Mouse (Mus musculus): ENCODE data around the gene Tsga10. TPM values are rescaled to one million over a fixed set of nuclear protein-coding genes. Genes with fewer than 3 reads are reported as not detected.

Tsga10 gene
- polyA plus RNA-seq, 1 experiment from 2014 or later, result 4.0 TPM

GRCm38 (mm10) chr1:37799505-37799904 is 66.7 kb downstream of the Tsga10 start:
- WGBS, result 61% methylated on average over 3 of the region's 3 CpGs
- Histone ChIP-seq H3K36me3 (ENCODE audit: control insufficient read depth, insufficient read depth, low read length) (no peaks in the 10 kb centered on the region), H3K4me2 (ENCODE audit: low read depth, low read length) (no peak overlapping the region), H3K27ac (ENCODE audit: low read length) (no peak overlapping the region), H3K9ac (ENCODE audit: low read depth, low read length) (no peak overlapping the region), H3K4me1 (ENCODE audit: control insufficient read depth, insufficient read depth, low read length) (no peaks in the 10 kb centered on the region), H3K27me3 (replicated peaks; ENCODE audit: control insufficient read depth, insufficient read depth, low read length) (no peaks in the 10 kb centered on the region), H3K9me3 (ENCODE audit: control insufficient read depth, low read length) (no peaks in the 10 kb centered on the region), H3K4me3 (ENCODE audit: low read length) (no peak overlapping the region)
- ATAC-seq, result no peak

GRCm38 (mm10) chr1:37759407-37759806 is 106.8 kb downstream of the Tsga10 start:
- H3K27me3 ChIP-seq (replicated peaks; ENCODE audit: control insufficient read depth, insufficient read depth, low read length), result no peaks in the 10 kb centered on the region
- H3K4me2 ChIP-seq (ENCODE audit: low read depth, low read length), result no peak overlapping the region
- H3K36me3 ChIP-seq (ENCODE audit: control insufficient read depth, insufficient read depth, low read length), result no peaks in the 10 kb centered on the region
- no peak overlapping the region for H3K9ac ChIP-seq (ENCODE audit: low read depth, low read length)
- no peaks in the 10 kb centered on the region for H3K9me3 ChIP-seq (ENCODE audit: control insufficient read depth, low read length)
- no peaks in the 10 kb centered on the region for H3K4me1 ChIP-seq (ENCODE audit: control insufficient read depth, insufficient read depth, low read length)
- no peak for ATAC-seq
- no peak overlapping the region for H3K27ac ChIP-seq (ENCODE audit: low read length)
- no peak overlapping the region for H3K4me3 ChIP-seq (ENCODE audit: low read length)

- H3K9me3 ChIP-seq (ENCODE audit: control insufficient read depth, low read length), result no peaks in the 10 kb centered on the region
- no peak for ATAC-seq
These were observed 121.5 kb downstream of the Tsga10 start for GRCm38 (mm10) chr1:37744650-37745259.

GRCm38 (mm10) chr1:37742602-37743270 is 123.5 kb downstream of the Tsga10 start:
- H3K36me3 ChIP-seq (ENCODE audit: control insufficient read depth, insufficient read depth, low read length), result no peaks in the 10 kb centered on the region
- no peak overlapping the region for H3K27ac ChIP-seq (ENCODE audit: low read length)
- no peak overlapping the region for H3K9ac ChIP-seq (ENCODE audit: low read depth, low read length)
- no peak overlapping the region for H3K4me3 ChIP-seq (ENCODE audit: low read length)
- H3K4me1 ChIP-seq (ENCODE audit: control insufficient read depth, insufficient read depth, low read length), result no peaks in the 10 kb centered on the region
- no peaks in the 10 kb centered on the region for H3K9me3 ChIP-seq (ENCODE audit: control insufficient read depth, low read length)
- 57% methylated on average over 14 of the region's 14 CpGs for WGBS
- no peaks in the 10 kb centered on the region for H3K27me3 ChIP-seq (replicated peaks; ENCODE audit: control insufficient read depth, insufficient read depth, low read length)
- ATAC-seq, result no peak
- no peak overlapping the region for H3K4me2 ChIP-seq (ENCODE audit: low read depth, low read length)

More at GRCm38 (mm10) chr1:37744650-37745259, 121.5 kb downstream of the Tsga10 start:
- no peak overlapping the region for H3K9ac ChIP-seq (ENCODE audit: low read depth, low read length)
- H3K27me3 ChIP-seq (replicated peaks; ENCODE audit: control insufficient read depth, insufficient read depth, low read length), result no peaks in the 10 kb centered on the region
- WGBS, result 80% methylated on average over 9 of the region's 9 CpGs
- no peaks in the 10 kb centered on the region for H3K4me1 ChIP-seq (ENCODE audit: control insufficient read depth, insufficient read depth, low read length)
- no peak overlapping the region for H3K27ac ChIP-seq (ENCODE audit: low read length)
- H3K36me3 ChIP-seq (ENCODE audit: control insufficient read depth, insufficient read depth, low read length), result no peaks in the 10 kb centered on the region
- H3K4me2 ChIP-seq (ENCODE audit: low read depth, low read length), result no peak overlapping the region
- no peak overlapping the region for H3K4me3 ChIP-seq (ENCODE audit: low read length)

- no peak overlapping the region for H3K27ac ChIP-seq (ENCODE audit: low read length)
- no peaks in the 10 kb centered on the region for H3K36me3 ChIP-seq (ENCODE audit: control insufficient read depth, insufficient read depth, low read length)
- H3K4me2 ChIP-seq (ENCODE audit: low read depth, low read length), result no peak overlapping the region
- no peak overlapping the region for H3K9ac ChIP-seq (ENCODE audit: low read depth, low read length)
- H3K4me3 ChIP-seq (ENCODE audit: low read length), result no peak overlapping the region
- no peaks in the 10 kb centered on the region for H3K9me3 ChIP-seq (ENCODE audit: control insufficient read depth, low read length)
- no peaks in the 10 kb centered on the region for H3K27me3 ChIP-seq (replicated peaks; ENCODE audit: control insufficient read depth, insufficient read depth, low read length)
- ATAC-seq, result no peak
- no peaks in the 10 kb centered on the region for H3K4me1 ChIP-seq (ENCODE audit: control insufficient read depth, insufficient read depth, low read length)
- WGBS, result 71% methylated on average over 11 of the region's 11 CpGs
These were observed 124.1 kb downstream of the Tsga10 start for GRCm38 (mm10) chr1:37742126-37742525.

- no peaks in the 10 kb centered on the region for H3K27me3 ChIP-seq (replicated peaks; ENCODE audit: control insufficient read depth, insufficient read depth, low read length)
- no peak overlapping the region for H3K4me2 ChIP-seq (ENCODE audit: low read depth, low read length)
- no peak overlapping the region for H3K4me3 ChIP-seq (ENCODE audit: low read length)
- H3K4me1 ChIP-seq (ENCODE audit: control insufficient read depth, insufficient read depth, low read length), result no peaks in the 10 kb centered on the region
- no peak overlapping the region for H3K27ac ChIP-seq (ENCODE audit: low read length)
- 63% methylated on average over 8 of the region's 8 CpGs for WGBS
- H3K36me3 ChIP-seq (ENCODE audit: control insufficient read depth, insufficient read depth, low read length), result no peaks in the 10 kb centered on the region
- no peak overlapping the region for H3K9ac ChIP-seq (ENCODE audit: low read depth, low read length)
- no peaks in the 10 kb centered on the region for H3K9me3 ChIP-seq (ENCODE audit: control insufficient read depth, low read length)
- ATAC-seq, result no peak
These were observed 125.9 kb downstream of the Tsga10 start for GRCm38 (mm10) chr1:37740161-37740802.

- no peak overlapping the region for H3K27ac ChIP-seq (ENCODE audit: low read length)
- H3K9ac ChIP-seq (ENCODE audit: low read depth, low read length), result no peak overlapping the region
- no peaks in the 10 kb centered on the region for H3K27me3 ChIP-seq (replicated peaks; ENCODE audit: control insufficient read depth, insufficient read depth, low read length)
- H3K4me3 ChIP-seq (ENCODE audit: low read length), result no peak overlapping the region
- no peaks in the 10 kb centered on the region for H3K36me3 ChIP-seq (ENCODE audit: control insufficient read depth, insufficient read depth, low read length)
- H3K9me3 ChIP-seq (ENCODE audit: control insufficient read depth, low read length), result no peaks in the 10 kb centered on the region
- no peak for ATAC-seq
- WGBS, result 69% methylated on average over 2 of the region's 2 CpGs
- H3K4me2 ChIP-seq (ENCODE audit: low read depth, low read length), result no peak overlapping the region
- no peaks in the 10 kb centered on the region for H3K4me1 ChIP-seq (ENCODE audit: control insufficient read depth, insufficient read depth, low read length)
These were observed 127.3 kb downstream of the Tsga10 start for GRCm38 (mm10) chr1:37738895-37739294.

- Histone ChIP-seq H3K27me3 (replicated peaks; ENCODE audit: control insufficient read depth, insufficient read depth, low read length) (no peaks in the 10 kb centered on the region), H3K4me3 (ENCODE audit: low read length) (no peak overlapping the region), H3K9ac (ENCODE audit: low read depth, low read length) (no peak overlapping the region), H3K27ac (ENCODE audit: low read length) (no peak overlapping the region), H3K36me3 (ENCODE audit: control insufficient read depth, insufficient read depth, low read length) (no peaks in the 10 kb centered on the region), H3K4me2 (ENCODE audit: low read depth, low read length) (no peak overlapping the region), H3K4me1 (ENCODE audit: control insufficient read depth, insufficient read depth, low read length) (no peaks in the 10 kb centered on the region), H3K9me3 (ENCODE audit: control insufficient read depth, low read length) (no peaks in the 10 kb centered on the region)
- ATAC-seq, result no peak
- 83% methylated on average over 4 of the region's 4 CpGs for WGBS
These were observed 129.2 kb downstream of the Tsga10 start for GRCm38 (mm10) chr1:37737045-37737444.

GRCm38 (mm10) chr1:37735932-37736331 is 130.3 kb downstream of the Tsga10 start:
- H3K4me1 ChIP-seq (ENCODE audit: control insufficient read depth, insufficient read depth, low read length), result no peaks in the 10 kb centered on the region
- no peak overlapping the region for H3K4me3 ChIP-seq (ENCODE audit: low read length)

More at GRCm38 (mm10) chr1:37735932-37736331, 130.3 kb downstream of the Tsga10 start:
- H3K4me2 ChIP-seq (ENCODE audit: low read depth, low read length), result no peak overlapping the region
- H3K9ac ChIP-seq (ENCODE audit: low read depth, low read length), result no peak overlapping the region
- no peaks in the 10 kb centered on the region for H3K36me3 ChIP-seq (ENCODE audit: control insufficient read depth, insufficient read depth, low read length)
- H3K27ac ChIP-seq (ENCODE audit: low read length), result no peak overlapping the region
- WGBS, result 81% methylated on average over 5 of the region's 5 CpGs
- H3K27me3 ChIP-seq (replicated peaks; ENCODE audit: control insufficient read depth, insufficient read depth, low read length), result no peaks in the 10 kb centered on the region
- no peaks in the 10 kb centered on the region for H3K9me3 ChIP-seq (ENCODE audit: control insufficient read depth, low read length)
- ATAC-seq, result no peak

All from intestine, embryonic 16.5 days (tissue).